Mouse (Mus musculus) heart, adult 2 months (tissue): ENCODE results near the gene Zc3h13.

Experiments used
- CTCF ChIP-seq: fragments of 200-600 bp; IDR thresholded peaks from 2 replicates; pipeline ENCODE4 v1.8.1; 2022; ENCODE audit warnings: antibody characterized with exemption, mild to moderate bottlenecking, moderate library complexity
- EP300 ChIP-seq: fragments of 200-500 bp; IDR thresholded peaks from 2 replicates; pipeline ENCODE4 v1.6.1; 2011; ENCODE audit warnings: low read depth, low read length, control low read depth; ENCODE audit not compliant: insufficient read depth

DNA sequence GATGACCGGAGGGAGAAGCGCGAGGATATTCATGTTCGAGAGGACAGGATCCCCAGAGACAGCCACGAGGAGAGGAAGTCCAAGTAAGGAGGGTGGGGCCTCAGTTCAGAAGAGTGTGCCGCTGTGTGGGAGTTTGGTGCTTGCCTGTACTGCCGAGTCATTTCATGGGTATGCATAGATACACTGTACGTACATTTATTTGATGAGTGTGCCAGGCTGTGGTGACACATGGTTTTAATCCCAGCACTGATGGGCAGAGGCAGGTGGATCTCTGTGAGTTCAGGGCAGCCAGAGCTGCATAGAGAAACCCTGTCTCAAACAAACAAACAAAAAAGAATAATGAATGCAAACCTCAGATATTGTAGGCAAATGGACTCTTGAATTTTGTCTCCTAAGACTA, 43.9 kb downstream of the Zc3h13 start:
- no peak for TF ChIP-seq CTCF
- TF ChIP-seq EP300 = no peak
